Comparison of ENCODE assay signal across 8 mouse cellular contexts in the genomic region with DNA sequence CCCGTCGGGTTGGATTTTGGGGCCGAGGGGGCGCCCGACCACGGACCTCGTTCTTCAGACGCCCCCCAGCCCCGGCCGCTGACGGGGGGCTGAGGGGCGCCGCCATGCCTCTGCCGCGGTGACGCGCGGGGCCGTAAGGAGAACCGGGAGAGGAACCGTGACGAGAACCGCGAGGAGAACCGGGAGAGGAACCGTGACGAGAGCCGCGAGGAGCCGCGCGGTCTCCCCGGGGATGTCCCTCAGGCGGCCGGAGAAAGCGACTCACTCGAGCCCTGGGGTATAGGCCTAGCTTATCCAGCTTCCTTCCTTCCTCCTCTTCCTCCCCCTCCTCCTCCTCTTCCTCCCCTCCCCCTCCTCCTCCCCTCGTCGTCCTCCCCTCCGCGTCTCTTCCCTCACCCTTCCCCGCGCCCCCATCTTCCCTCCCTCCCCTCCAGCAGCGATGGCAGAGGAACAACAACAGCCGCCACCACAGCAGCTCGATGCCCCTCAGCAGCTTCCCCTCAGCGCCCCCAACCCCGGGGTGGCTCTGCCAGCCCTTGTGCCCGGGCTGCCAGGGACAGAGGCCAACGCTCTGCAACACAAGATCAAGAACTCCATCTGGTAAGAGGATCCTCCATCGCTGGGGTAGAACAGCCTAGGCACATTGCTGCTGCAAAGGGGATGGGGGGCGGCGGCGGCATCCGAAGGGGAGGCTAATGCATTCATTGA. TPM values are rescaled to one million over a fixed set of nuclear protein-coding genes. Genes with fewer than 3 reads are reported as not detected.
A peak's percentile ranks its signal among the peaks of the same experiment; 100 is the strongest.
DNase-seq lines count a peak whose midpoint lies in the region; ATAC-seq and TF ChIP-seq lines count a peak whose summit lies in the region.

No protein-coding gene starts in this region.

- TF ChIP-seq RAD21 in MEL (IDR thresholded peaks at IDR 0.05; ENCODE audit: low read depth, low read length) = no peak

- no peak for TF ChIP-seq EP300 in MEL (IDR thresholded peaks at IDR 0.05; ENCODE audit: low read depth in 1 of 2, low read length in 2 of 2)
- TF ChIP-seq EP300 in lung, postnatal 0 days (IDR thresholded peaks at IDR 0.05) = no peak

- WGBS in lung, postnatal 0 days = under 1% methylated on average over 38 of the region's 55 CpGs

- peak overlapping the region; percentile 89 to 100 for H3K4me3 ChIP-seq in MEL (ENCODE audit: control insufficient read depth in 1 of 2, insufficient read depth in 1 of 2, low read depth in 2 of 2, low read length in 2 of 2)
- peak overlapping the region; percentile 98 for H3K4me3 ChIP-seq in lung, postnatal 0 days (ENCODE audit: low read depth, low read length)

- H3K4me1 ChIP-seq in MEL (ENCODE audit: control insufficient read depth in 1 of 2, insufficient read depth in 2 of 2, low read length in 2 of 2) = peaks cover 10 to 12% of the 10 kb centered on the region in 2 experiments; a peak in 3 of 4 replicates
- H3K4me1 ChIP-seq in lung, postnatal 0 days (ENCODE audit: insufficient read depth, low read depth, low read length) = peaks cover 3% of the 10 kb centered on the region; the same call in 1 of the 2 replicates

- H3K4me2 ChIP-seq in lung, postnatal 0 days (replicated peaks; ENCODE audit: low read depth, low read length) = peak overlapping the region; percentile 87

- no peaks in the 10 kb centered on the region for H3K27me3 ChIP-seq in MEL (ENCODE audit: control insufficient read depth in 1 of 2, insufficient read depth in 2 of 2, low read length in 2 of 2)
- H3K27me3 ChIP-seq in lung, postnatal 0 days (replicated peaks; ENCODE audit: insufficient read depth, low read length) = no peaks in the 10 kb centered on the region

- H3K9me3 ChIP-seq in MEL (replicated peaks; ENCODE audit: insufficient read depth, low read length) = no peaks in the 10 kb centered on the region
- no peaks in the 10 kb centered on the region for H3K9me3 ChIP-seq in lung, postnatal 0 days (ENCODE audit: low read length)

- ATAC-seq in lung, postnatal 0 days = peak; percentile 20

- peaks cover 23% of the 10 kb centered on the region for H3K79me2 ChIP-seq in MEL (ENCODE audit: control insufficient read depth, insufficient read depth, low read length, poor library complexity)

- peak overlapping the region; percentile 91 for H3K27ac ChIP-seq in MEL (ENCODE audit: control insufficient read depth, low read depth, low read length)
- peak overlapping the region; percentile 97 for H3K27ac ChIP-seq in lung, postnatal 0 days (ENCODE audit: low read length)

- peak overlapping the region; percentile 100 for H3K9ac ChIP-seq in MEL (ENCODE audit: control insufficient read depth, low read depth, low read length, poor library complexity, severe bottlenecking)
- peak overlapping the region; percentile 91 for H3K9ac ChIP-seq in lung, postnatal 0 days (replicated peaks; ENCODE audit: low read depth)

- peak; percentile 76 for DNase-seq in MEL (ENCODE audit: low read depth, low spot score)
- peak; percentile 51 for DNase-seq in cerebellum, adult 8-10 months
- peak; percentile 47 for DNase-seq in forelimb bud, embryonic 11.5 days (ENCODE audit: low read depth, low spot score)
- DNase-seq in heart, postnatal 4 days = peak; percentile 51
- DNase-seq in layer of hippocampus, postnatal 14 days (ENCODE audit: low spot score in 2 of 2) = peak; percentile 51 to 67
- DNase-seq in lung, postnatal 0 days (ENCODE audit: low spot score) = peak; percentile 67
- DNase-seq in ovary, postnatal 14 days (ENCODE audit: low spot score) = peak; percentile 32
- peak; percentile 60 to 68 for DNase-seq in thymus, postnatal 10 days (ENCODE audit: low spot score in 2 of 2)

- TF ChIP-seq POLR2A in MEL (IDR thresholded peaks at IDR 0.05; ENCODE audit: control insufficient read depth in 1 of 2, insufficient read depth in 1 of 2, low read depth in 1 of 2, low read length in 2 of 2, poor library complexity in 1 of 2) = peak; percentile 9 to 27; a peak in 2 of 4 replicates

- TF ChIP-seq CTCF in MEL (IDR thresholded peaks at IDR 0.05 in 2 of 3, conservative IDR thresholded peaks at IDR 0.05 in 1 of 3; ENCODE audit: control insufficient read depth in 1 of 3, insufficient read depth in 1 of 3, low read depth in 2 of 3, low read length in 3 of 3, poor library complexity in 1 of 3, severe bottlenecking in 1 of 3) = no peak
- TF ChIP-seq CTCF in lung, postnatal 0 days (IDR thresholded peaks at IDR 0.05) = no peak

- H3K36me3 ChIP-seq in MEL (ENCODE audit: control insufficient read depth in 1 of 2, insufficient read depth in 2 of 2, low read length in 2 of 2) = peaks cover 0 to 28% of the 10 kb centered on the region in 2 experiments; a peak in 2 of 4 replicates
- H3K36me3 ChIP-seq in lung, postnatal 0 days (ENCODE audit: insufficient read depth, low read length) = no peaks in the 10 kb centered on the region

TF ChIP-seq in MEL, 35 proteins besides CTCF, POLR2A, EP300 and RAD21:
- TF ChIP-seq UBTF (IDR thresholded peaks at IDR 0.05; ENCODE audit: borderline replicate concordance, insufficient read depth, low read depth, low read length) = 0 out of 2 replicates have a peak, but pooled peaks have one; percentile 50
- TF ChIP-seq MAX (IDR thresholded peaks at IDR 0.05; ENCODE audit: low read length) = no peak
- no peak for TF ChIP-seq NRF1 (IDR thresholded peaks at IDR 0.05; ENCODE audit: insufficient read depth, low read depth, low read length, poor library complexity, severe bottlenecking)
- TF ChIP-seq GABPA (IDR thresholded peaks at IDR 0.05; ENCODE audit: low read depth, low read length) = no peak
- TF ChIP-seq GATA1 (IDR thresholded peaks at IDR 0.05; ENCODE audit: low read depth, low read length) = no peak
- 0 out of 2 replicates have a peak, but pooled peaks have one; percentile 15 for TF ChIP-seq MAZ (IDR thresholded peaks at IDR 0.05; ENCODE audit: low read depth, low read length)
- TF ChIP-seq ZC3H11A (IDR thresholded peaks at IDR 0.05; ENCODE audit: low read depth, low read length) = no peak
- TF ChIP-seq HCFC1 (IDR thresholded peaks at IDR 0.05; ENCODE audit: low read depth, low read length) = peak; percentile 33; the same call in 1 of the 2 replicates
- 0 out of 2 replicates have a peak, but pooled peaks have one; percentile 6 for TF ChIP-seq MYC (IDR thresholded peaks at IDR 0.05; ENCODE audit: low read depth, low read length)
- TF ChIP-seq CHD1 (IDR thresholded peaks at IDR 0.05; ENCODE audit: low read depth, low read length) = no peak
- TF ChIP-seq MEF2A (IDR thresholded peaks at IDR 0.05; ENCODE audit: extremely low read depth, insufficient replicate concordance, low read depth, low read length, poor library complexity, severe bottlenecking) = no peak
- peak; percentile 36; the same call in 1 of the 2 replicates for TF ChIP-seq SIN3A (IDR thresholded peaks at IDR 0.05; ENCODE audit: low read length)
- peak; percentile 8 for TF ChIP-seq NELFE (IDR thresholded peaks at IDR 0.05; ENCODE audit: low read depth, low read length)
- TF ChIP-seq RCOR1 (IDR thresholded peaks at IDR 0.05; ENCODE audit: low read depth, low read length) = no peak
- no peak for TF ChIP-seq USF2 (IDR thresholded peaks at IDR 0.05; ENCODE audit: borderline replicate concordance in 1 of 2, insufficient read depth in 1 of 2, low read depth in 1 of 2, low read length in 2 of 2)
- TF ChIP-seq ZMIZ1 (IDR thresholded peaks at IDR 0.05; ENCODE audit: low read depth, low read length) = no peak
- TF ChIP-seq BHLHE40 (IDR thresholded peaks at IDR 0.05; ENCODE audit: borderline replicate concordance, low read depth, low read length) = no peak
- no peak for TF ChIP-seq SMC3 (IDR thresholded peaks at IDR 0.05; ENCODE audit: low read depth, low read length)
- TF ChIP-seq MXI1 (IDR thresholded peaks at IDR 0.05; ENCODE audit: low read depth, low read length) = peak; percentile 59
- TF ChIP-seq JUND (IDR thresholded peaks at IDR 0.05; ENCODE audit: low read depth, low read length) = no peak
- no peak for TF ChIP-seq MYB (IDR thresholded peaks at IDR 0.05; ENCODE audit: low read depth, low read length)

RNA-seq across cellular contexts. Expression of a gene that starts 0.5 kb away (rescaled TPM):
- total RNA-seq in MEL (2012; rRNA removed) = 6.2 and 9.3 TPM in 2 replicates
- polyA plus RNA-seq in MEL (2012; ENCODE audit: insufficient read depth in 1 of 2, insufficient read length in 2 of 2, low read depth in 1 of 2, low replicate concordance in 2 of 2, missing spikeins in 1 of 2) = 10 to 100 TPM; 19.9 to 30.5 TPM
- total RNA-seq in heart, postnatal 4 days (2021) = 10 to 100 TPM; 18.1 to 18.9 TPM
- total RNA-seq in layer of hippocampus, postnatal 14 days (2021) = 10 to 100 TPM; 25.3 to 26.1 TPM
- polyA plus RNA-seq in lung, postnatal 0 days (2015; fragmentation: Nextera tagmentation; extraction: Ambion mirVana) = 4.0 and 4.2 TPM in 2 replicates

RNA-seq across cellular contexts. Expression of a gene that starts 40.5 kb away (rescaled TPM):
- 7.0 and 7.9 TPM in 2 replicates for total RNA-seq in MEL (2012; rRNA removed)
- polyA plus RNA-seq in MEL (2012; ENCODE audit: insufficient read depth in 1 of 2, insufficient read length in 2 of 2, low read depth in 1 of 2, low replicate concordance in 2 of 2, missing spikeins in 1 of 2) = 10 to 100 TPM in 1 of 2 experiments, not detected in 1; 17.1 TPM
- 1 to 10 TPM; 4.3 to 6.2 TPM for total RNA-seq in heart, postnatal 4 days (2021)
- 10 to 100 TPM in 1 of 2 experiments, 1 to 10 TPM in 1; 9.1 to 10.8 TPM for total RNA-seq in layer of hippocampus, postnatal 14 days (2021)
- 7.6 and 9.1 TPM in 2 replicates for polyA plus RNA-seq in lung, postnatal 0 days (2015; fragmentation: Nextera tagmentation; extraction: Ambion mirVana)

Comparison
In these comparisons a context has a peak if more than half of its experiments do, and no peak if none do; other contexts are left out.
1. Peak in every context shown above with its lines: DNase-seq, ATAC-seq, H3K4me3 ChIP-seq and H3K27ac ChIP-seq.